Mouse (Mus musculus) ES-E14 (cell line): ENCODE measurements around the gene Rxfp1. TPM values are rescaled to one million over a fixed set of nuclear protein-coding genes. Genes with fewer than 3 reads are reported as not detected.

ENCODE experiments used
- DNase-seq: peaks from one replicate; pipeline ENCODE4 v3.0.0-alpha.2; 2013; ENCODE audit warnings: low read depth, low spot score
- H3K27ac ChIP-seq: 2 replicates; pipeline ENCODE4 v1.5.1; 2012; ENCODE audit warnings: low read depth, mild to moderate bottlenecking, low read length, moderate library complexity, mixed read lengths; ENCODE audit not compliant: poor library complexity, insufficient read depth, severe bottlenecking
- H3K36me3 ChIP-seq: 2 replicates; pipeline ENCODE4 v1.6.1; 2012; ENCODE audit warnings: mild to moderate bottlenecking, low read length, moderate library complexity, mixed read lengths; ENCODE audit not compliant: control insufficient read depth, poor library complexity, insufficient read depth, severe bottlenecking
- H3K4me1 ChIP-seq, 2 experiments: fragments of 150-350 bp in 1 of 2; sonication (generic) in 1 of 2; 2 replicates each; pipeline ENCODE4 v1.6.1; 2012; ENCODE audit warnings: low read length in 2 of 2, mild to moderate bottlenecking in 1 of 2, mixed read lengths in 1 of 2; ENCODE audit not compliant: control insufficient read depth in 2 of 2, insufficient read depth in 2 of 2, poor library complexity in 1 of 2
- H3K4me3 ChIP-seq, 2 experiments: fragments of 150-350 bp in 1 of 2; sonication (generic) in 1 of 2; 2 replicates each; pipeline ENCODE4 v1.5.1; 2012; ENCODE audit warnings: low read length in 2 of 2, low read depth in 1 of 2, mild to moderate bottlenecking in 1 of 2, mixed read lengths in 1 of 2; ENCODE audit not compliant: insufficient read depth in 1 of 2, poor library complexity in 1 of 2, severe bottlenecking in 1 of 2
- H3K9ac ChIP-seq: 2 replicates; pipeline ENCODE4 v1.6.1; 2012; ENCODE audit warnings: low read depth, mild to moderate bottlenecking, low read length, mixed read lengths; ENCODE audit not compliant: poor library complexity, insufficient read depth, severe bottlenecking
- H3K9me3 ChIP-seq: fragments of 150-350 bp; sonication (generic); 2 replicates; pipeline ENCODE4 v1.6.1; 2012; ENCODE audit warnings: low read depth, mild to moderate bottlenecking, low read length; ENCODE audit not compliant: control insufficient read depth, insufficient read depth
- CHD2 ChIP-seq: IDR thresholded peaks from 2 replicates; pipeline ENCODE4 v1.6.1; 2014; ENCODE audit warnings: mild to moderate bottlenecking, low read depth, low read length, inconsistent platforms
- HCFC1 ChIP-seq: IDR thresholded peaks from 2 replicates; pipeline ENCODE4 v1.6.1; 2012; ENCODE audit warnings: low read length, inconsistent platforms, borderline replicate concordance; ENCODE audit not compliant: insufficient read depth
- MAFK ChIP-seq: IDR thresholded peaks from 2 replicates; pipeline ENCODE4 v1.6.1; 2014; ENCODE audit warnings: mild to moderate bottlenecking, low read depth, low read length, inconsistent platforms; ENCODE audit not compliant: insufficient read depth
- ZC3H11A ChIP-seq: IDR thresholded peaks from 2 replicates; pipeline ENCODE4 v1.6.1; 2012; ENCODE audit warnings: low read depth, mild to moderate bottlenecking, inconsistent platforms, low read length, borderline replicate concordance
- ZNF384 ChIP-seq: IDR thresholded peaks from 2 replicates; pipeline ENCODE4 v1.6.1; 2012; ENCODE audit warnings: low read depth, low read length, inconsistent platforms
- in situ Hi-C, 2 experiments: fragments of 600-800 bp; cut with MboI; formaldehyde crosslinking; loops; one replicate each; pipeline ENCODE4 v1.15.1; 2025; ENCODE audit warnings: low sequenced_read_pairs in 2 of 2, inconsistent platforms in 1 of 2; ENCODE audit not compliant: unreplicated experiment in 2 of 2
- total RNA-seq: library from RNA; depleted of rRNA; stranded (reverse); fragments of 300-350 nt; gene quantifications from 2 replicates; pipeline ENCODE4 v1.2.3, GENCODE M21; 2012; rRNA removed

Gene Rxfp1
- total RNA-seq, 1 experiment, result 0.04 TPM

DNA sequence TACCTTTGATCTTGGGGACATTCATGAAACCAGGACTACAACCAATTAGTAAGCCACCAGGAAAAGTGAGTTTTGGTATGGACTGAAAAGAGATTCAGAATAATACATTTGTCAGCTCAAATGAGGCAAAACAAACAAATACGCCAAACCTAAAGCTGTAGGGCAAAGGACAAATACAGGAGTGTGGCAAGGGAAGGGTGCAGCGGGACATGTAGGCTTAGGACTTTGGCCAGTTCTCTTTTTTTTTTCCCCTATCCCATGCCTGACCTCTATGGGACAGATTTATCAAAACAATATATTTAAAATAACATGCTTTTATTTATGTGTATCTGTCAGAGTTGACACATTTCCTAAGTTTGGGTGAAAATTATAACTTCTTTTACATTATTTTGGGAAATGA is 127.8 kb downstream of the Rxfp1 start:
- no peak for DNase-seq
- peaks cover 2% of the 10 kb centered on the region; the same call in 1 of the 2 replicates for H3K36me3 ChIP-seq
- no peak overlapping the region for H3K27ac ChIP-seq
- H3K9ac ChIP-seq, result no peak overlapping the region
- no peaks in the 10 kb centered on the region for H3K9me3 ChIP-seq
- TF ChIP-seq MAFK (no peak), CHD2 (no peak), ZC3H11A (no peak), HCFC1 (no peak), ZNF384 (no peak)
- in situ Hi-C loops, result no loop called here
- no peak overlapping the region for H3K4me3 ChIP-seq
- no peaks in the 10 kb centered on the region for H3K4me1 ChIP-seq

DNA sequence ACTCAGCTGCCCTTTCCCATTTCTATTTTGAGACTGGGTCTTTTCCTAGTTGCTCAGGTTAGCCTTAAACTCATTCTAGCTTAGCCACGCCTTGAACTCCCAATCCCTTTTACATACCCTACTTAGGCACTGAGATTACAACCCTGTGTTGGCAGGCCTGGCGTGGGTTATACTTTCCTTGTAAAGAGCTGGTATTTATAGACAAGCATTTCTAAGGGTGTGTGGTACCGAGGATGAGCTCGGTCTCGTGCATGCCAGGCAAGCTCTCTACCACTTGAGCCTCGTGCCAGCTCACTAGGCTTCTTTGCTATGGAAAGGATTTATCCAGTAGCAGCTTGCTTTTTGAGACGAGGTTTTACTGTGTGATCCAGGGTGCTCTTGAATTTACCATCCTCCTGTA is 142.2 kb downstream of the Rxfp1 start:
- Histone ChIP-seq H3K9ac (peak overlapping the region; percentile 28; the same call in 1 of the 2 replicates), H3K27ac (no peak overlapping the region), H3K4me3 (no peak overlapping the region), H3K36me3 (peaks cover 44% of the 10 kb centered on the region), H3K4me1 (peaks cover 0 to 4% of the 10 kb centered on the region in 2 experiments; a peak in 1 of 4 replicates), H3K9me3 (no peaks in the 10 kb centered on the region)
- DNase-seq, result no peak
- TF ChIP-seq HCFC1, result no peak
- in situ Hi-C loops, result loop anchor here (25.0 kb wide), 1 partner anchor 383 kb away; no protein-coding TSS in a partner anchor

DNA sequence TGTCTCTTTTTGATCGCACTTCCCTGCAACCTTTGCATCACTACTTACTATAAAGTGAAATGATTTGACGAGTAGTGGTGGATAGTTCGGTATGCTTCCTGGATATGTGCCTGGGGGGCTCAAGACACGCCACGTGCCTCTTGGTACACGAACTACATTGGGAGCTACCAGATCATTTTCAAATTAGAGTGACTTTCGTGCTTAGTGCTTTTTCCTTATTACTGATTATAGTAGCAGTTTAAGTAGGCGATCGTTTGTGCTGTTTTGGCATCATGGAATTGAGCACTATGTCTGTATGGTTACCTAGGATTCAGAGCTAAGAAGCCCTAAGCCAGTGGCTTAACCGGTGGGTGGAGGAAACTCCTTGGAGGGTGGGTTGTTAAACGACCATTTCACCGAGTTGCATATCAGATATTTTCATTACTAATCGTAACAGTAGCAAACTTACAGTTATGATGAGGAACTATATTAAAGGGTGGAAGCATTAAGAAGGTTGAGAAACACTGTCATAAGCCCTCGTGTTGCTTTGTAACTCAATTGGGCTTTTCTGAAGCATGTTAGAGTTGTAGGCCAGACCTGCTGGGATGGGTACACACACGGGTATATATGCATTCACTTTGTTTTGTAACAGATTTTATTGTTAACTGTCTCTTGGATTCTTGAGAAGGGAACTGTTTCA is 145.7 kb downstream of the Rxfp1 start:
- H3K9ac ChIP-seq, result peak overlapping the region; percentile 98
- no peak for TF ChIP-seq ZNF384
- no peak for TF ChIP-seq ZC3H11A
- TF ChIP-seq HCFC1, result no peak
- TF ChIP-seq CHD2, result no peak
- no peak for TF ChIP-seq MAFK
- no peak for DNase-seq
- peak overlapping the region; percentile 81 for H3K27ac ChIP-seq
- in situ Hi-C loops, result loop anchor here (25.0 kb wide), 1 partner anchor 380 kb away; no protein-coding TSS in a partner anchor
- H3K36me3 ChIP-seq, result peaks cover 27% of the 10 kb centered on the region
- peak overlapping the region; percentile 93 to 98 for H3K4me3 ChIP-seq
- H3K9me3 ChIP-seq, result no peaks in the 10 kb centered on the region
- peaks cover 0 to 4% of the 10 kb centered on the region in 2 experiments; a peak in 1 of 4 replicates for H3K4me1 ChIP-seq

Other genes starting within 250 kb of the Rxfp1 start
- 21.6 and 29.1 TPM in 2 replicates for gene Fnip2, start 170.1 kb downstream of the Rxfp1 start, total RNA-seq
- gene Ppid, start 146.5 kb downstream of the Rxfp1 start, total RNA-seq, result 118 and 159 TPM in 2 replicates
- 4.9 and 6.2 TPM in 2 replicates for gene 4930579G24Rik, start 108.8 kb downstream of the Rxfp1 start, total RNA-seq
- 17.3 and 19.5 TPM in 2 replicates for gene Etfdh, start 108.4 kb downstream of the Rxfp1 start, total RNA-seq
- gene Tmem144, start 114.9 kb upstream of the Rxfp1 start, total RNA-seq, result 5.4 and 5.9 TPM in 2 replicates
- gene Fam198b, start 146.7 kb upstream of the Rxfp1 start, total RNA-seq, result 14.2 and 16.5 TPM in 2 replicates